Mouse (Mus musculus) thymus, postnatal 0 days (tissue): ENCODE data around the gene Rpl34. TPM values are rescaled to one million over a fixed set of nuclear protein-coding genes. Genes with fewer than 3 reads are reported as not detected.

Experiments used
- DNase-seq: peaks from one replicate; pipeline ENCODE4 v3.0.0-alpha.2; 2015; ENCODE audit warnings: low spot score
- polyA plus RNA-seq: library from polyadenylated mRNA; unstranded; fragments of >200 nt; fragmentation: Nextera tagmentation; extraction: Ambion mirVana; gene quantifications from 2 replicates; pipeline ENCODE4 v1.2.1, GENCODE M21; 2015

Gene Rpl34
- 1,349 and 1,390 TPM in 2 replicates for polyA plus RNA-seq

DNA sequence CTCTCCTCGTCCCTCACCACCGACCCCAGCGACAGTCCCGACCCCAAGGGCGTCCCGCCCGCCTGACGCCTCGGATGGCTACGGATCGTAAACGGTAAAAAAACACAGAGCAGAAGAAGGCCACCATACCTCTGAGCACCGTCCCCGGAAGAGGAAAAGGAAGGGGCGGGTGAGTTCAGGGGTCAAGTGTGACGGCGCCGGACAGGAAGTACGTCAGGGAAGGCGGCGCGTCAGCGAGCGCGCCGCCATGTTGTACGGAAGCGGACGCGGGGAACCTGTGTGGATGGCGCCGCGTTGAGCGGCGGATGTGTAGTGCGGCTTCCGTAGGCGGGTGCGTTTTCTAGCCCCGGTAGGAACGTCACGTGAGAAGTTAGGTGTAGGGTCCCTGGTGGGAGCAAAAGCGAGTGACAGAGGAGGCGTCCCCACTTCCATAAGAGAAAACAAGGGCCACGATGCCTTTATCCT, at the start of gene Rpl34:
Gene Rpl34, minus strand, starts transcription at position 210 of the 465 bp plus-strand sequence.
- DNase-seq = peak; percentile 98

GRCm38 (mm10) chr3:130768172-130768571, 38.0 kb upstream of the Rpl34 start:
- DNase-seq = no peak

GRCm38 (mm10) chr3:130764091-130764490, 33.9 kb upstream of the Rpl34 start:
- DNase-seq = no peak

- peak; percentile 87 for DNase-seq
These were observed 30.7 kb upstream of the Rpl34 start for GRCm38 (mm10) chr3:130760711-130761435.

GRCm38 (mm10) chr3:130758157-130758841, 28.1 kb upstream of the Rpl34 start:
- no peak for DNase-seq

DNA sequence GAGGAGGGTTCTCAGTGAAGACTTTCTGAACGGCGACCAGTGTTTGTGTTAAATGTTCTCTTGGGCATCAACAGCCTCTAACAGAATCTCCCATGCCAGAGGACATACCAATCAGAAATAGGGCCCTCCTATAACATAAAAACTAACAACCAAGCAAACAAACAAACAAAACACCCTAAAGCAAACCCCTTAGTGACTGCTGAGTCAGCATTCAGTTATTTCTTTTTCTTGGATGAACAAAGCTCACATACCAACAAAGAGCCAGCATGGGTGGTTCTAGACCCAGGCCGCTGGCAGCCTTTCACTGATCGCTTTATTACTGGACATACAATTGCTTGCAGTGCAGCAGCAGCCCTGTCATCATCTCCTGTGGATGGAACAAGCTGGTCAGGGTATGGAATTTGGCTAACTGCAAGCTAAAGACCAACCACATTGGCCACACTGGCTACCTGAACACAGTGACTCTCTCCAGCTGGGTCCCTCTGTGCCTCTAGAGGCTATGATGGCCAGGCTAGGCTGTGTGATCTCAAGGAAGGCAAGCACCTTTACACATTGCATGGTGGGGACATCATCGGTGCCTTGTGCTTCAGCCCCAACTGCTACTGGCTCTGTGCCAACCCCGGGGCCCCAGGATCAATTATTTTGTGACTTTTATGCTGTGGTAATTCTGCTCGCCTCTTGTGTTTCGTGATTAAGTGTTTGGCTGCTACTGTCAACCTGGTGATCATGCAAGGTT, 27.1 kb upstream of the Rpl34 start:
- DNase-seq = no peak

GRCm38 (mm10) chr3:130749206-130749605, 19.0 kb upstream of the Rpl34 start:
- DNase-seq = peak; percentile 58

DNA sequence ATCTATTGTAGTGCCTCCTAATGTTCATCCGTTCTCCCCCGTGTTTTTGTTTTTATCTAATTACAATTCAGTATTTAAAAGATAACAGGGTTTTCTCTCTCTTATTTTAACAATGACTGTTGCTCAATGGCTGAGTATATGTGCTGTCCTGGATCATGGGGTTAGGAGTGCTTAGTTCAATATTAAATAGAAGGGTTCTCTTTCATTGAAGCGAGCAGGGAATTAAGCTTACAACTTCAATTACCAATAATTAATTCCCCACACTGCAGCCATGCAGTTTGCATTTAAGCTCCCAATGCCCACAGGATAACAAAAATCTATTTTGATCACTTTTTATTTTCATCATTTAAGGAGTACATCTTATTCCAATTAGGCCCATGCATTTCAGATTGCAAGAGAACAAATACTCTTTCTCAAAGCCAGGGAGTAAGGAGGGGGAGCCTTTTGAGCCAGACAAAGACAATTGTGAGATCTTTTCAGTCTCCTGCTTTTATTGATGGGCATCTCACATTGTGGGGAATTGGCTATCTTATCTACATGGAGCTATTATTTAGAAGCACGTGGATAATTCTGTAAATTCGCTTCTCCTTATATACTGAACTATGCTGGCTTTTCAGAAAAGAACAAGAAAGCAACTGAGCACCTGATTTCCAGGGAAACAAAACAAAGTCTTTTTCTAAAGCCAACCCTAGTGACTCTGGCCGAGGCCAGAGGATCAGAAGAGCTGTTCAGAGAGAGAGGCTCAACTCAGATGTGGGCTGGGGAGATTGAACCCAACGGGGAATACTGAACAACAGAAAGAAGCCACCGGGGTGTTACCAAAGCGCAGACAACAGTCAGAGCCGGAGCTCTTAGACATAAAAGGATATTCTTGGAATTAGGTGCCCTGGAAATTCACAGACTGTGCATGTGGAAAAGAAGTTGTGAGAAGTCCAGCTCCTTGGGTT, 16.7 kb upstream of the Rpl34 start:
- DNase-seq = no peak

DNA sequence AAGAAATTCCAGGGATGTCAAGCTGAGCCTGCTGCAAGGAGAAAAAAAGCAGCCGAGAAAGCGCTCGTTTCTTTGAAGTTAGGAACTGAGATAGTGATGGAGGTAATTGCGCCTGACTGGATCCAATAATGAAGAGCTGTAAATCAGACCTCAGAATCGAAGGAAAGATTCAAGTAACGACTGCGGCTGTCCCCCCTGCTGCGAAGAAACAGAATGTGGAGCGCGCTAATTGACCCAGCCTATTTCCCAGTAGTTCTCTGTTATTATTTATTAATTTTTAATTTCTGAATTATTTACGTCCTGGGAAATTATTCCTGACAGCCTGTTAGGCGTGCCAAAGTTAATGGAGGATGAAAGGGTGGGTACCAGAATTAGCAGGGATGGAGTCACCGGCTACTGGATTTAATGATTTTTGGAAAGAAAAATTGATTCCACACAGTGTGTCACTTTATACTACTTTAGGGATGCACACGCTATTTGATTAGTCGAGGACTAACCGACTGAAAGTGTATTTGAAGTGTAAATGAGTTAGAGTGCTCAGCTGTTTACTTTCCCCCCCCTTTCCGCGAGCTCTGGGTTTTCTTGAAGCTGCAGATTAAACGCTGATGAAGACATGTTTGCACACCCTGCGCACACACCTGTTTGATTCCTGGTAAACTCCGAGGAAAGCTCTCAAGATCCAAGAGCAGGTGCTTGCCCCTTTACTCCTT, 7.6 kb upstream of the Rpl34 start:
- DNase-seq = no peak

GRCm38 (mm10) chr3:130736758-130737157, 6.6 kb upstream of the Rpl34 start:
- no peak for DNase-seq

DNA sequence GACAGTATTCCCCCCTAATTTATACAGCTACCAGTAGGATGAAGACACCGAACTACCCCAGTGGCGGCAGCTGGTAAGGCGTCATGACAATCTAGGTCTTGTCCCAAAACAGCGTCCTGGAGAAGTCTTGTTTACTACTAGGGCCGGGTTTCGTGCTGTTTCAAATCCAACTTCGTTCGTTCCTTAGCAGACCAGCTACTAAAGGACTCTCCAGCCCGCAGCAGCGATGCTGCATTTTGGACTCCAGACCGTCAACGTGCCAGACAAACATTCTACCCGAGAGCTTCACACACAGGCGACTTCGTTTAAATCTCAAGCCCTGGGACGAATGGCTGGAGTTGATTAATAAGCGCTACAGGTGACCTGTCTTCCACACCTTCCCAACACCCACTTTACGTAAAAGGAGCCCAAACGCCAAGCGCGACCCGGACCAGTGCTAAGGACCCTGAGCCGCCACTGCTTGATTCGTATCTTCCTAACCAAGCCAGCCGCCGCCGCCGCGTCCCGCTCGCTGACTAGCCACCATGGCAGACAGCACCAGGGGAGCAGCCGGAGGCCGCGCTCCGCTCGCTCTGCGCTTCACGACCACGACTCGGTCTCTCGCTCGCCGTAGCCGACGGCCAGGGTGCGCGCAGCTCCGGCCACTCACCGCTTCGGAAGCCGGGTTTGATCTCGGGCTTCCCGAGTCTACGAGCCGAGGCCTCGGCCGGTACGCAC, 568 bp downstream of the Rpl34 start:
- peak; percentile 63 for DNase-seq

DNA sequence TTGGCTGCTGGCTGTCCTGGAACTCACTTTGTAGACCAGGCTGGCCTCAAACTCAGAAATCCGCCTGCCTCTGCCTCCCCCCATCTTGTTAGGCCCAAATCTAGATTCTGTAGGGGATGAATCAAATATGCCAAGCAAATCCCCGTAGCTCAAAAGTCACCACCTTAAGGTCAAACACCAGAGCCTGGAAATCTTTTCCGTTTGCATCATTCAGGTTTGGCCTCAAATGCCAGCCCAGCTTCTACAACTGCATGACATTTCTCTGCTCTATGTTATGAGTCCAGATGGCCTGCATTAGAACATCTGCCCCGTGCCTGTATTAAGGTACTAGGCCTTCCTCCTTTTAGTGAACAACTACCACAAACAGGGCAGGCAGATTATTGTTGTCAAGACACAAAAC, 2.5 kb downstream of the Rpl34 start:
- DNase-seq = no peak

- no peak for DNase-seq
These were observed 3.2 kb downstream of the Rpl34 start for GRCm38 (mm10) chr3:130727036-130727435.

GRCm38 (mm10) chr3:130725718-130726117, 4.5 kb downstream of the Rpl34 start:
- no peak for DNase-seq

GRCm38 (mm10) chr3:130722733-130723478, 7.3 kb downstream of the Rpl34 start:
- DNase-seq = no peak

DNA sequence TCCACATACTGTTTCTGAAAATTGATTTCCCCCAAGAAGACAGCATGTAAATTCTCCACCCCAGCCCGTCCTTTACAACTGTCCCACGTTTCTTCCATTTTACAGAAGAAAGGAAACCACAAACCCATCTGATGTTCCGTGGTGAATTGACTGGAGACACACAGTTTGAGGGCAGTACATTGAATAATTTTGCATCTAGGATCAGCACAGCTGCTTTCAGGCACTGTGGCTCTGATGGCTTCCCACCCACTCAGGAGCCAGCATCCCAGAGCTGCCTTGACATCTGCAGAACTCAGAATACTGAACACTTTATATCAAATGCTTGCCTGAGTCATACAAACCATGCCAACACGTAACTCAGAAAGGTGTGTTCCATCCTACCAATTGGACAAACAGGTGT, 10.0 kb downstream of the Rpl34 start:
- peak; percentile 22 for DNase-seq

DNA sequence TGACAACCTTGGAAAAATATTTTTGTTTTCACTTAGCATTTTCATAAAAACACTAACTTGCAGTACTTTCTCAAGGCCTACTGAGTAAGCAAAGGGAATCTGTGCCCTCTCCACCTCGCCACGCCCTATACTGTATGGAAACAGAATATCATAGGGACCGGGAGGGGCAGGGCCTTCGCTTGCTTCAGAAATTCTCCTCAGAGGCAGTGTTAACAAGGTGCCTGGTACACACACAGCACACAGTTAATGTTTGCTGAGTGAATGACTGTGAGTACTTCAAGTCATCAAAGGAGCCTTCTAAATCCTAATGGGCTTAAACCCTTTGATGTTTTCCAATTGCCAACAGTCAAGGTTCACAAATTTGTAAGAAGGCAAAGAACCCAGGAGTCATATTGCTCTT, 11.3 kb downstream of the Rpl34 start:
- DNase-seq = no peak

- DNase-seq = no peak
These were observed 13.6 kb downstream of the Rpl34 start for GRCm38 (mm10) chr3:130716555-130716954.
